Mouse (Mus musculus): ENCODE data around the gene Gm20777.
"Not testable (repeated sequence)": the region's sequence is repeated elsewhere in the genome, so short reads cannot be mapped to it uniquely, and the experiment has no call there.

Gm20777 gene

DNA sequence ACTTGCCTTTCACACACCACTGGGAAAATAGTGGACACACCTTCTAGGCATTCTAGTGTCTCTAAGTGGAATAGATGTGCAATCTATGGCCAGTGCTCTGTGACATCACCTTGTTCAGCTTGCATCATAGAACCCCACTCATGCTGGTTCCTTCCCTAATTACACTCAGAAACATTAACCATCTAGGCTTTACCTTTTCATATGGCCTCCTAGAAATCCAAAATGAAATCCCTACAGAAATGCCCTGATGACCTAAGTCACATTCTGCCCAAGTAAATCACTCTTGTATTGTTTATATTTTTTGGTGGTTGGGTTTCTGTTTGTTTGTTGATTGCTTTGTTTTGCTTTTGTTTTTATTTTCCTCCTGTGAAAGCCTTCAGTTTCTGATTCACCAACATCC, at the start of gene Gm20777:
Gene Gm20777 (minus strand): TSS at position 101 of the 400 bp plus-strand sequence.
- not testable (repeated sequence) for DNase-seq (ENCODE audit: low spot score)

DNA sequence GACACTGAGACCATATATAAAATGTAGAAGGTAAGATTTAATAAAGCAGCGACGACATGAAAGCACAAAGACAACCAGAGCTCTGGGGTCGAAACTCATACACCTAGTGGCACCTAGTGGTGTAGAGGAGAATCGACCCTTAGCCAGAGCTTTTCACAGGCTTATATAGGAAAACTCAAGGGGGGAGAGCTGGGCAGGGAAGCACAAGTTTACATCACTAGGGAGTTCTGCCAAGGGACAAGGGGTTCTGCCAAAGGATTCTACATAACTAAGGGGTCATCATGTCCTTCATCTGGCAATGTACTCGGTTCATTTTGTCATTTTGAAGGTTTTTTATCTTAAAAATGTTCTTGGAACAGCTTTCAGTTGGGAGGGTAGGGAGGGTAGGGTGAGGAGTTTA, 42.7 kb downstream of the Gm20777 start:
- DNase-seq (ENCODE audit: low spot score) = not testable (repeated sequence)

DNA sequence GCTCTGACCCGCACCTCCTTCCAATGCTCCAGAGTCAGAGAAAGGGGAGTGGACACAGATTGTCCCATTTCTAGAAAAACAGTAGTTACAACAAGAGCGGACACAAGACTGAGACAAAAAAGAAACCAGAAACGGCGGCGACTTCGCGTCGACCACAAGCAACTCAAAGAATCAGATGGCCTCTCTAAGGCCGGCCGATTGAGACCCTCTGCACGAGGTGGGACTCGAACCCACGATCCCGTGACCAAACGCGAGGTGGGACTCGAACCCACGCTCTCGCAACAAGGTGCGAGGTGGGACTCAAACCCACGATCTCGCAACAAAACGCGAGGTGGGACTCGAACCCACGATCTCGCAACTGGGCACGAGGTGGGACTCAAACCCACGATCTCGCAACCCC, 43.5 kb downstream of the Gm20777 start:
- DNase-seq (ENCODE audit: low spot score) = not testable (repeated sequence)

DNA sequence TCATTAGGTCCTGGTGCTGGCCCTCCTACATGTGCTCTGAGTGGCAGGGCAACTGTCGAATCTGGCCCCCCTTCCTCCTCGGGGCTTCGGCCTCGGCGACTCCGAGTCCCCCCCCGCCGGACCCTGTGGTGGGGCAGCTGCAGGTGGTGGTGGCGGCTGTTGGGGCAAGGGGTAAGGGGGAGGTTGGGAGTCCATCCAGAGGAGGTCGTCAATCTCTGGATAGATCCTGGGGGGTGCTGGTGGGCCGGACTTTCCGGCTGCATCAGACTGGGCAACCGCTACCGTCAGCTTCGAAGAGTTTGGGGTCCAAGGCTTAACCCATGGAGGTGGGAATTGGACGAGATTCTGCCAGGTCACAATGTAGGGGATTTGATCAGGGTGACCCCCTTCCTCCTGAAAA, 44.0 kb downstream of the Gm20777 start:
- not testable (repeated sequence) for DNase-seq (ENCODE audit: low spot score)

DNA sequence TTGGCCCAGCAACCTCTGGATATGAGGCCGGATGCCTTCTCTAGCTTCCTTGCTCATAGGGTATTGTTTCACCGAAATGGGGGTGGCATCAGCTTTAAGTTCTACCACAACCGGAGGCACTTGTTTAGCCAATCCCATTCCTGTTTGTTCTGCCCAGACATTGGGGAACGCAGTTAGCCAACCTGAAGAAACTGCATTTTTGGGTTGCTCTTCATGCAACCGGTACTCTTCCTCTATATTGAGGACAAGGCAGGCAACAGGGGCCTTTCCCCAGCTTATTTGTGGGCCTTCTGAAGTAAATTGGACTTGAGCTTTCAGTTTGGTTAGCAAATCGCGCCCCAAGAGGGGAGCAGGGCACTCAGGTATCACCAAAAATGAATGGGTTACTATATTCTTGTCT, 45.6 kb downstream of the Gm20777 start:
- not testable (repeated sequence) for DNase-seq (ENCODE audit: low spot score)
